Mouse (Mus musculus) G1E (cell line): ENCODE results near the gene Fgfr2.

Experiments used
- CTCF ChIP-seq: IDR thresholded peaks from 2 replicates; pipeline ENCODE4 v1.5.1; 2012; ENCODE audit warnings: low read depth, low read length, inconsistent platforms, mixed read lengths
- GATA1 ChIP-seq: IDR thresholded peaks from 2 replicates; pipeline ENCODE4 v1.6.1; 2012; ENCODE audit warnings: borderline replicate concordance, low read length, inconsistent platforms, mixed read lengths
- GATA2 ChIP-seq: IDR thresholded peaks from 2 replicates; pipeline ENCODE4 v1.6.1; 2012; ENCODE audit warnings: low read depth, low read length, inconsistent platforms, borderline replicate concordance
- POLR2AphosphoS5 ChIP-seq: IDR thresholded peaks from 2 replicates; pipeline ENCODE4 v1.6.1; 2012; ENCODE audit warnings: low read depth, low read length, inconsistent platforms; ENCODE audit not compliant: insufficient replicate concordance
- TAL1 ChIP-seq: conservative IDR thresholded peaks from 2 replicates; pipeline ENCODE4 v1.6.1; 2012; ENCODE audit warnings: low read depth, low read length, inconsistent platforms, mixed read lengths

DNA sequence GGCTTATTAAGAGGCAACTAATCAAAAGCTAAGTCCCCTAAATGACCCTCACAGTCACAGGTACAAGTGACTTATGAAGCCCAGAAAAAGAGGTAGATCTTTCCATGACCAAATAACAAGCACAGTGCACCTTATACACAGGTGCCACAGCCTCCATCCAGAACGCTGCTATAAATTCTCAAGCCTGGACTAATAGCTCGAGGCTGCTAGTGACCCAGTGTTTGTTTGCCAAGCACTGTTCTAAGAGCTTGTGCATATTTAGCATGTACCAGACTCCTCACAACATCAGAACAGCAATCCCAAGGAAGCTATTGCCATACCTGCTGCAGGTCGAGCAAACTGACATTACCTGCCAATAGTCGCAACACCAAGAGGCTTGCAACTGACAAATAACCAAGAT lies 2893.1 kb downstream of the Fgfr2 start:
- TF ChIP-seq CTCF (no peak), POLR2AphosphoS5 (no peak), TAL1 (no peak), GATA1 (no peak), GATA2 (no peak)
